Mouse (Mus musculus): ENCODE results near the gene Ddx60. TPM values are rescaled to one million over a fixed set of nuclear protein-coding genes. Genes with fewer than 3 reads are reported as not detected.
A peak's percentile ranks its signal among the peaks of the same experiment; 100 is the strongest.
"Not testable (repeated sequence)": the region's sequence is repeated elsewhere in the genome, so short reads cannot be mapped to it uniquely, and the experiment has no call there.

Ddx60 gene
- total RNA-seq (2021) = 1 to 10 TPM in 1 of 2 experiments, under 1 TPM in 1; 0.72 to 1.4 TPM

- peak; percentile 33 to 50 for DNase-seq (ENCODE audit: low spot score in 2 of 2)
- intact Hi-C loops (cut with DNase I) = no loop called here
These were observed at the start of gene Ddx60 for GRCm38 (mm10) chr8:61927777-61928494. Gene Ddx60 (plus strand): TSS chr8:61928087.

- peak; percentile 23 to 47 for DNase-seq (ENCODE audit: low spot score in 2 of 2)
- intact Hi-C loops (cut with DNase I) = loop anchor here (2.0 to 10.0 kb wide), 2 partner anchors 167 to 1981 kb away; no protein-coding TSS in a partner anchor
These were observed 33.8 kb upstream of the Ddx60 start for GRCm38 (mm10) chr8:61894062-61894461.

GRCm38 (mm10) chr8:61896742-61897141 is 31.1 kb upstream of the Ddx60 start:
- no peak for DNase-seq (ENCODE audit: low spot score in 2 of 2)
- intact Hi-C loops (cut with DNase I) = loop anchor here (10.0 kb wide), 1 partner anchor 1978 kb away; no protein-coding TSS in a partner anchor

GRCm38 (mm10) chr8:61897402-61897801 is 30.5 kb upstream of the Ddx60 start:
- intact Hi-C loops (cut with DNase I) = loop anchor here (10.0 kb wide), 1 partner anchor 1977 kb away; no protein-coding TSS in a partner anchor
- DNase-seq (ENCODE audit: low spot score in 2 of 2) = no peak

- intact Hi-C loops (cut with DNase I) = no loop called here
- no peak for DNase-seq (ENCODE audit: low spot score in 2 of 2)
These were observed 26.7 kb upstream of the Ddx60 start for GRCm38 (mm10) chr8:61901028-61901717.

- DNase-seq (ENCODE audit: low spot score in 2 of 2) = no peak
- intact Hi-C loops (cut with DNase I) = no loop called here
These were observed 25.4 kb upstream of the Ddx60 start, which contains the start of gene Palld for GRCm38 (mm10) chr8:61902521-61902920. Gene Palld (minus strand): TSS chr8:61902690.

GRCm38 (mm10) chr8:61908303-61909215 is 19.3 kb upstream of the Ddx60 start:
- intact Hi-C loops (cut with DNase I) = no loop called here
- DNase-seq (ENCODE audit: low spot score in 2 of 2) = peak; percentile 7 to 11

- no peak for DNase-seq (ENCODE audit: low spot score in 2 of 2)
- intact Hi-C loops (cut with DNase I) = no loop called here
These were observed 18.6 kb upstream of the Ddx60 start for GRCm38 (mm10) chr8:61909313-61909712.

- no peak for DNase-seq (ENCODE audit: low spot score in 2 of 2)
These were observed 15.1 kb upstream of the Ddx60 start for GRCm38 (mm10) chr8:61912817-61913216.

GRCm38 (mm10) chr8:61913957-61914356 is 13.9 kb upstream of the Ddx60 start:
- no peak for DNase-seq (ENCODE audit: low spot score in 2 of 2)
- intact Hi-C loops (cut with DNase I) = no loop called here

More at GRCm38 (mm10) chr8:61912817-61913216, 15.1 kb upstream of the Ddx60 start:
- intact Hi-C loops (cut with DNase I) = no loop called here

- intact Hi-C loops (cut with DNase I) = no loop called here
- no peak for DNase-seq (ENCODE audit: low spot score in 2 of 2)
These were observed 10.6 kb upstream of the Ddx60 start for GRCm38 (mm10) chr8:61917287-61917686.

- intact Hi-C loops (cut with DNase I) = no loop called here
- no peak for DNase-seq (ENCODE audit: low spot score in 2 of 2)
These were observed 8.6 kb upstream of the Ddx60 start for GRCm38 (mm10) chr8:61919145-61919788.

- intact Hi-C loops (cut with DNase I) = no loop called here
- DNase-seq (ENCODE audit: low spot score in 2 of 2) = no peak
These were observed 7.5 kb upstream of the Ddx60 start for GRCm38 (mm10) chr8:61920389-61920788.

GRCm38 (mm10) chr8:61921454-61922054 is 6.3 kb upstream of the Ddx60 start:
- intact Hi-C loops (cut with DNase I) = no loop called here
- no peak for DNase-seq (ENCODE audit: low spot score in 2 of 2)

GRCm38 (mm10) chr8:61924518-61924917 is 3.4 kb upstream of the Ddx60 start:
- DNase-seq (ENCODE audit: low spot score in 2 of 2) = no peak
- intact Hi-C loops (cut with DNase I) = no loop called here

GRCm38 (mm10) chr8:61933243-61933642 is 5.4 kb downstream of the Ddx60 start:
- no peak for DNase-seq (ENCODE audit: low spot score in 2 of 2)
- intact Hi-C loops (cut with DNase I) = no loop called here

- DNase-seq (ENCODE audit: low spot score in 2 of 2) = no peak
- intact Hi-C loops (cut with DNase I) = no loop called here
These were observed 9.7 kb downstream of the Ddx60 start for GRCm38 (mm10) chr8:61937576-61937975.

GRCm38 (mm10) chr8:61964591-61965375 is 36.9 kb downstream of the Ddx60 start:
- intact Hi-C loops (cut with DNase I); DNase-seq (ENCODE audit: low spot score in 2 of 2): not testable (repeated sequence)
